Mouse (Mus musculus): ENCODE data around the gene Nkg7. TPM values are rescaled to one million over a fixed set of nuclear protein-coding genes. Genes with fewer than 3 reads are reported as not detected.

Gene Nkg7
- polyA plus RNA-seq (2014; fragmentation: Illumina TruSeq; extraction: RNeasy Lipid Tissue Mini Kit (QIAGEN cat#74804); ENCODE audit: low replicate concordance) = not detected

GRCm38 (mm10) chr7:43436341-43437255, at the start of gene Nkg7:
TSS of gene Nkg7 (plus strand) at chr7:43437073.

DNA sequence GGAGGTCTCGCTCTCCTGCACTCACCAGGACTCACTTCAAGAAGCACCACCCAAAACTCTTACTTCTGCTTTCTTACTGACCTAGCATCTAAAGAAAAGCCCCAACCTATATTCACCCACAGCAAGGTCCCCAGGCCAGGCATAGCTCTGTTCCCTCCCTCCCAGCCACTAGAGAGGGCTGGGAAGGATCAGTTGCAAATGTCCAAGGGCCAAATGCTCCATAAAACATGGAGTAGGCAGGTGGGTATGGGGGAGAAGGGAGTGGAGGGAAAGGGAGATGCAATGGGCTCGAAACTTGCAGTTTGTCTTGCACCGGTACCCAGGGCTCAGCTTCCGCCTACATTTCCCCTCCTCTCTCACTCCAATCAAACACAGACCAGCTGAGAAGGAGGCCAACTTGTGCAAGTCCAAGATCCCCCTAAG, 28.7 kb upstream of the Nkg7 start, which contains the start of gene Siglecg:
Gene Siglecg (plus strand): TSS at position 74 of the 423 bp plus-strand sequence.

DNA sequence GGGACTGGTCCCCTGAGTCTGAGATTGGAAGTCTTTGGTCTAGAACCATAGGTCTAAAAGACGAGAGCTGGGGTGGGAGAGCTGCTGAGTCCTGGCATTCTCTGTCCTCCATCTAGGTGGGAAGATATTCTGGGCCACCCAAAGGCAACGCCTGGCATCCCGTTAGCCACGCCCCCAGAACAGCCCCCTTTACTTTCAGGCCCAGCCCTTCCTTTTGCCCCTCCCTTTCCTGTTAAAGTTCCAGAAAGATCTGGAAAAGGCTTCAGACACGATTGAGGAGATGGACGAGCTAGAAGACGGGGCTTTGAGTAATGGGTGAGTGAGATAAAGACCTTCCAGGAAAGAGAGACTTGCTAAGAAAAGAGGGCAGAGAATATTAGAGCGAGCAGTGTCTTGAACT, 9.5 kb upstream of the Nkg7 start, which contains the start of gene Lim2:
Gene Lim2 (plus strand): TSS at position 265 of the 400 bp plus-strand sequence.

DNA sequence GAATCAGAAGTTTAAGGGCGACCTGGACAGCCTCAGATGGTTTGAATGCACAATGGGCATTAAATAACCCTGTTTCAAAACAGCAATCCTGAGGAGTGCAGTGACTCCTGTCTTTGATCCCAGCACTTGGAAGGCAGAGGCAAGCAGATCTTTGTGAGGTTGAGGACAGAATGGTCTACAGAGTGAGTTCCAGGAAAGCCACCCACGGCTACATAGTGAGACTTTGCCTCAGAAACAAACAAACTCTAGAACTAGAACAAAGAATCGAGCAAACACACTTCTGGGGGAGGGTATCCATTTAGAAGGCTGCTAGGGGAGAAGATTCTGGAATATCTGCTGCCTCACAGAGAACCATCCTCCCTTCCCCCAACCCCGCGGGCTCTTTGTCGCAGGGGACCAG, 3.6 kb downstream of the Nkg7 start, which contains the start of gene Cldnd2:
Gene Cldnd2 (plus strand): TSS at position 301 of the 400 bp plus-strand sequence.

GRCm38 (mm10) chr7:43443917-43444293, 7.0 kb downstream of the Nkg7 start, which contains the start of the genes Etfb and Gm45233:
TSS of gene Etfb (plus strand) at chr7:43444083.
TSS of gene Gm45233 (plus strand) at chr7:43444128.

GRCm38 (mm10) chr7:43462851-43463250, 26.0 kb downstream of the Nkg7 start, which contains the start of gene Vsig10l:
TSS of gene Vsig10l (plus strand) at chr7:43463151.

Other genes with a start within 250 kb of the Nkg7 start
- 35.3 TPM for gene Zfp715, start 123.8 kb upstream of the Nkg7 start, polyA plus RNA-seq (2014; fragmentation: Illumina TruSeq; extraction: RNeasy Lipid Tissue Mini Kit (QIAGEN cat#74804); ENCODE audit: low replicate concordance)
- 9.1 TPM for gene Siglecf, start 85.7 kb upstream of the Nkg7 start, polyA plus RNA-seq (2014; fragmentation: Illumina TruSeq; extraction: RNeasy Lipid Tissue Mini Kit (QIAGEN cat#74804); ENCODE audit: low replicate concordance)
- gene Siglecg, start 28.9 kb upstream of the Nkg7 start, polyA plus RNA-seq (2014; fragmentation: Illumina TruSeq; extraction: RNeasy Lipid Tissue Mini Kit (QIAGEN cat#74804); ENCODE audit: low replicate concordance) = 0.56 TPM
- gene Lim2, start 9.4 kb upstream of the Nkg7 start, polyA plus RNA-seq (2014; fragmentation: Illumina TruSeq; extraction: RNeasy Lipid Tissue Mini Kit (QIAGEN cat#74804); ENCODE audit: low replicate concordance) = not detected
- not detected for gene Cldnd2, start 3.7 kb downstream of the Nkg7 start, polyA plus RNA-seq (2014; fragmentation: Illumina TruSeq; extraction: RNeasy Lipid Tissue Mini Kit (QIAGEN cat#74804); ENCODE audit: low replicate concordance)
- not detected for gene Etfb, start 7.0 kb downstream of the Nkg7 start, polyA plus RNA-seq (2014; fragmentation: Illumina TruSeq; extraction: RNeasy Lipid Tissue Mini Kit (QIAGEN cat#74804); ENCODE audit: low replicate concordance)
- gene Gm45233, start 7.1 kb downstream of the Nkg7 start, polyA plus RNA-seq (2014; fragmentation: Illumina TruSeq; extraction: RNeasy Lipid Tissue Mini Kit (QIAGEN cat#74804); ENCODE audit: low replicate concordance) = not detected
- gene Vsig10l, start 26.1 kb downstream of the Nkg7 start, polyA plus RNA-seq (2014; fragmentation: Illumina TruSeq; extraction: RNeasy Lipid Tissue Mini Kit (QIAGEN cat#74804); ENCODE audit: low replicate concordance) = 0.33 TPM
- gene Iglon5, start 53.0 kb downstream of the Nkg7 start, polyA plus RNA-seq (2014; fragmentation: Illumina TruSeq; extraction: RNeasy Lipid Tissue Mini Kit (QIAGEN cat#74804); ENCODE audit: low replicate concordance) = not detected
- gene 4931406B18Rik, start 68.9 kb downstream of the Nkg7 start, polyA plus RNA-seq (2014; fragmentation: Illumina TruSeq; extraction: RNeasy Lipid Tissue Mini Kit (QIAGEN cat#74804); ENCODE audit: low replicate concordance) = not detected
- gene Cd33, start 107.4 kb downstream of the Nkg7 start, polyA plus RNA-seq (2014; fragmentation: Illumina TruSeq; extraction: RNeasy Lipid Tissue Mini Kit (QIAGEN cat#74804); ENCODE audit: low replicate concordance) = 12.9 TPM
- gene Zfp658, start 125.2 kb downstream of the Nkg7 start, polyA plus RNA-seq (2014; fragmentation: Illumina TruSeq; extraction: RNeasy Lipid Tissue Mini Kit (QIAGEN cat#74804); ENCODE audit: low replicate concordance) = 0.82 TPM
- gene Zfp719, start 142.5 kb downstream of the Nkg7 start, polyA plus RNA-seq (2014; fragmentation: Illumina TruSeq; extraction: RNeasy Lipid Tissue Mini Kit (QIAGEN cat#74804); ENCODE audit: low replicate concordance) = 15.8 TPM
- gene Zfp819, start 170.1 kb downstream of the Nkg7 start, polyA plus RNA-seq (2014; fragmentation: Illumina TruSeq; extraction: RNeasy Lipid Tissue Mini Kit (QIAGEN cat#74804); ENCODE audit: low replicate concordance) = not detected
- gene Ceacam18, start 197.6 kb downstream of the Nkg7 start, polyA plus RNA-seq (2014; fragmentation: Illumina TruSeq; extraction: RNeasy Lipid Tissue Mini Kit (QIAGEN cat#74804); ENCODE audit: low replicate concordance) = 22.1 TPM
- 0.82 TPM for gene Siglece, start 223.1 kb downstream of the Nkg7 start, polyA plus RNA-seq (2014; fragmentation: Illumina TruSeq; extraction: RNeasy Lipid Tissue Mini Kit (QIAGEN cat#74804); ENCODE audit: low replicate concordance)
- gene Ctu1, start 234.9 kb downstream of the Nkg7 start, polyA plus RNA-seq (2014; fragmentation: Illumina TruSeq; extraction: RNeasy Lipid Tissue Mini Kit (QIAGEN cat#74804); ENCODE audit: low replicate concordance) = 0.85 TPM

Measured in small intestine, adult 10 weeks (tissue).